Comparison of ENCODE assay signal across 9 mouse cellular contexts in the genomic region with DNA sequence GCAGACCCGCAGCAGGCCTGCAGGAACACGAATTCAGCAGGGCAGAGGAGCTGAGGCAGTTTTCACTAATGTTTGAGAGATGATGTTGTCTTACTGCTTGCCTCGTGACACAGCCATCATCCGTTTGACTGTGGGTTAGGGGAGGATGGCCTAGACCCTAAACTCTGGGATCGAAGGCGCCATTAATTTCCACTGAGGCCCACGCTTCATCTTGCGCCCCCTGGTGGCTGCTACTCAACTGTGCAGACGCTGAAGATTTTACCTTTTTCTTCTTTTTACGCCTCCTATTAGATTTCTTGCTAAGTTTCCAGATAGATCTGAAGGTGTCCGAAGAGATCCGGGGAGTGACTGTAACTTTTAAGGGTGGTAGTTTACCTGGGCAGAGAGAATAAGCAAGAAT. TPM values are rescaled to one million over a fixed set of nuclear protein-coding genes. Genes with fewer than 3 reads are reported as not detected.
DNase-seq lines count a peak whose midpoint lies in the region; ATAC-seq and TF ChIP-seq lines count a peak whose summit lies in the region.
"Had no signal": no experiment of that assay in that cellular context is flagged by ENCODE, and none has a peak within 500 bp of the region (broad histone marks: within the 10 kb centered on the region; RNA-seq: fewer than 3 reads in every experiment).

No protein-coding gene starts in this region.

- H3K27me3 ChIP-seq in liver, postnatal 0 days (ENCODE audit: insufficient read depth, low read length) = no peaks in the 10 kb centered on the region

- peak overlapping the region; percentile 26 to 51 for H3K4me3 ChIP-seq in ES-E14 (ENCODE audit: insufficient read depth in 1 of 2, low read depth in 1 of 2, low read length in 2 of 2, poor library complexity in 1 of 2, severe bottlenecking in 1 of 2)
- H3K4me3 ChIP-seq in bone marrow, adult 2 months (replicated peaks; ENCODE audit: control insufficient read depth, low read depth, low read length) = no peak overlapping the region
- no peak overlapping the region for H3K4me3 ChIP-seq in liver, postnatal 0 days (ENCODE audit: low read depth, low read length)

- in situ Hi-C loops in ES-E14 (cut with MboI; ENCODE audit: low sequenced_read_pairs in 2 of 2, unreplicated experiment in 2 of 2) = no loop called here

- H3K27ac ChIP-seq in ES-E14 (ENCODE audit: insufficient read depth, low read depth, low read length, poor library complexity, severe bottlenecking) = no peak overlapping the region
- no peak overlapping the region for H3K27ac ChIP-seq in bone marrow, adult 2 months (ENCODE audit: control insufficient read depth, insufficient read depth, low read depth, low read length, poor library complexity)
- H3K27ac ChIP-seq in liver, postnatal 0 days (ENCODE audit: low read depth) = no peak overlapping the region

- peak overlapping the region; percentile 47; the same call in 1 of the 2 replicates for H3K4me2 ChIP-seq in liver, postnatal 0 days (ENCODE audit: low read depth, low read length)

- H3K9me3 ChIP-seq in ES-E14 (ENCODE audit: control insufficient read depth, insufficient read depth, low read depth, low read length) = no peaks in the 10 kb centered on the region
- H3K9me3 ChIP-seq in liver, postnatal 0 days (ENCODE audit: low read length) = no peaks in the 10 kb centered on the region

- peak; percentile 15 for DNase-seq in layer of hippocampus, adult 11-12 months (ENCODE audit: low spot score)
- no peak for DNase-seq in layer of hippocampus, adult 18-20 months (ENCODE audit: low spot score in 2 of 2)
- peak; percentile 71 for DNase-seq in ES-E14 (ENCODE audit: low read depth, low spot score)
- peak; percentile 60 for DNase-seq in gastrocnemius, postnatal 10 days
- DNase-seq in liver, postnatal 0 days = peak; percentile 62
- peak; percentile 32 to 83 for DNase-seq in spleen, postnatal 4 days (ENCODE audit: low spot score in 2 of 2)
- no peak for DNase-seq in right cerebral cortex, postnatal 25 days

- TF ChIP-seq EP300 in liver, postnatal 0 days (IDR thresholded peaks at IDR 0.05; ENCODE audit: low read depth) = no peak

- WGBS in bone marrow, adult 2 months = 37% methylated on average over 12 of the region's 12 CpGs
- 34% methylated on average over 12 of the region's 12 CpGs for WGBS in liver, postnatal 0 days (ENCODE audit: insufficient replicate concordance)

- TF ChIP-seq POLR2A in bone marrow, adult 2 months (IDR thresholded peaks at IDR 0.05; ENCODE audit: borderline replicate concordance, control insufficient read depth, low read depth, low read length) = no peak

- peak; percentile 85 for TF ChIP-seq CTCF in bone marrow, adult 2 months (IDR thresholded peaks at IDR 0.05; ENCODE audit: control insufficient read depth, insufficient read depth, low read length)
- peak; percentile 91 for TF ChIP-seq CTCF in liver, postnatal 0 days (IDR thresholded peaks at IDR 0.05; ENCODE audit: low read depth)

- ATAC-seq in liver, postnatal 0 days = no peak

- peaks cover under 1 to 4% of the 10 kb centered on the region in 2 experiments; a peak in 3 of 4 replicates for H3K4me1 ChIP-seq in ES-E14 (ENCODE audit: control insufficient read depth in 2 of 2, insufficient read depth in 2 of 2, low read length in 2 of 2, poor library complexity in 1 of 2)
- H3K4me1 ChIP-seq in bone marrow, adult 2 months (ENCODE audit: control insufficient read depth, insufficient read depth, low read length) = no peaks in the 10 kb centered on the region; the same call in 1 of the 2 replicates
- no peaks in the 10 kb centered on the region; the same call in 1 of the 2 replicates for H3K4me1 ChIP-seq in liver, postnatal 0 days (ENCODE audit: insufficient read depth)

- peak overlapping the region; percentile 49 for H3K9ac ChIP-seq in ES-E14 (ENCODE audit: insufficient read depth, low read depth, low read length, poor library complexity, severe bottlenecking)
- no peak overlapping the region for H3K9ac ChIP-seq in liver, postnatal 0 days (replicated peaks)

- H3K36me3 ChIP-seq in ES-E14 (ENCODE audit: control insufficient read depth, insufficient read depth, low read length, poor library complexity, severe bottlenecking) = no peaks in the 10 kb centered on the region
- H3K36me3 ChIP-seq in liver, postnatal 0 days (replicated peaks; ENCODE audit: insufficient read depth, low read length) = no peaks in the 10 kb centered on the region

TF ChIP-seq in ES-E14, 5 proteins besides CTCF, POLR2A, EP300 and RAD21:
- TF ChIP-seq MAFK (IDR thresholded peaks at IDR 0.05; ENCODE audit: insufficient read depth, low read depth, low read length) (no peak), ZNF384 (IDR thresholded peaks at IDR 0.05; ENCODE audit: low read depth, low read length) (no peak), ZC3H11A (IDR thresholded peaks at IDR 0.05; ENCODE audit: borderline replicate concordance, low read depth, low read length) (peak; percentile 41; the same call in 1 of the 2 replicates)

RNA-seq across cellular contexts. Expression of a gene that starts 13.3 kb away (rescaled TPM):
- 10 to 100 TPM; 62.0 to 66.0 TPM for total RNA-seq in layer of hippocampus, adult 18-20 months (2021)
- 152 and 198 TPM in 2 replicates for total RNA-seq in ES-E14 (2012; rRNA removed)
- 30.2 and 62.2 TPM in 2 replicates for polyA plus RNA-seq in bone marrow, adult 2 months (2011; ENCODE audit: insufficient read depth, insufficient read length, low replicate concordance, missing spikeins)
- 10 to 100 TPM; 75.8 to 85.4 TPM for total RNA-seq in gastrocnemius, postnatal 10 days (2021)
- 58.6 and 62.4 TPM in 2 replicates for polyA plus RNA-seq in liver, postnatal 0 days (2015; fragmentation: Nextera tagmentation; extraction: Ambion mirVana)

RNA-seq across cellular contexts. Expression of a gene that starts 33.3 kb away (rescaled TPM):
- under 1 TPM; 0.28 to 0.47 TPM for total RNA-seq in layer of hippocampus, adult 18-20 months (2021)
- 0.32 and 0.40 TPM in 2 replicates for total RNA-seq in ES-E14 (2012; rRNA removed)
- not detected in 2 replicates for polyA plus RNA-seq in bone marrow, adult 2 months (2011; ENCODE audit: insufficient read depth, insufficient read length, low replicate concordance, missing spikeins)
- 1 to 10 TPM in 1 of 2 experiments, under 1 TPM in 1; 0.89 to 1.3 TPM for total RNA-seq in gastrocnemius, postnatal 10 days (2021)
- polyA plus RNA-seq in liver, postnatal 0 days (2015; fragmentation: Nextera tagmentation; extraction: Ambion mirVana) = not detected in 2 replicates
- polyA plus RNA-seq: neural tube, embryonic 14.5 days had no signal

Comparison
In these comparisons a context has a peak if more than half of its experiments do, and no peak if none do; other contexts are left out.
1. DNase-seq: peak in layer of hippocampus, adult 11-12 months (single experiment), ES-E14 (single experiment), gastrocnemius, postnatal 10 days (single experiment), liver, postnatal 0 days (single experiment) and spleen, postnatal 4 days (2 of 2); none in layer of hippocampus, adult 18-20 months (0 of 2) and right cerebral cortex, postnatal 25 days (single experiment).
2. H3K4me3 ChIP-seq: peak in ES-E14 (2 of 2); none in bone marrow, adult 2 months (single experiment) and liver, postnatal 0 days (single experiment).